ENCODE assay signal across 8 mouse cellular contexts in the genomic region with DNA sequence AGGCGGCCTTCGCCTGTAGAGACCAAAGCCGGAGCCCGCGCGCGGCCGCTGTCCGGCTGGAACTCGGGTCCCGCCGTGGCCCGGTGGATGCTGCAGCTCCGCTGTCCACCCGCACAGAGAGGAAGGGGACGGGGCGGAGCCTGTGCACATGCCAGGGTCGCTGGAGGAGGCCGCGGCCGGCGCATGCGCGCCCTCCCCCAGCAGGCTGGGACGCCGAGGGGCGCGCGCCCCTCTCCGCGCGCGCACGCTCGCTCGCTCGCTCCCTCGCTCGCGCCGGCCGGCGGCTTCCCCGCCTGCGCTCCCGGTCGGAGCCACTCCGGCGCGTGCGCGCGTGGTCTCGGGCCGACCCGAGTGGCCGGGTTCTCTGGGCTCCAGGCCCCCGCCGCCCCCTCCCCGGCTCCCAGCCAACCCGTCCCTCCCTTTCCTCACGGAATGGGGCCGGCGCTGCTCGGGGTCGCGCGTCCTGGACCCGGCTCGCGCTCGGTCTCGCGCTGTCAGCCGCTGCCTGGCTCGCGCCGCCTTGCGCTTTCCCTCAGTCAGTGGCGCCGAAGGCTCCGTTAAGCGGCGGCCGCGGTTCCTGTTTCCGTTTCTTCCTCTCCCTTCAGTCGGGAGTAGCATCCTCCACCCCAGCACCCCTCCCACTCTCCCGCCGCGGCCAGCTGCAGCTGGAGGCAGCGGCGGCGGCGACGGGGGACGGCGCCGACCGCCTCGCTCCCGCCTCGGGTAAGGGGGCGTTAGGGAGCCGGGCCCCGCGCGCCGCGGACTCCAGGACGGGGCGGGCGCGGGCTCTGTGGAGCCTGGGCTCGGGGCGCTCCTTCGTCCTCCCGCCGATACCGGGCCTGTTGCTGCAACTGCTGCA. TPM values are rescaled to one million over a fixed set of nuclear protein-coding genes. Genes with fewer than 3 reads are reported as not detected.
DNase-seq lines count a peak whose midpoint lies in the region; ATAC-seq and TF ChIP-seq lines count a peak whose summit lies in the region.

No protein-coding gene starts in this region.

- no peaks in the 10 kb centered on the region for H3K36me3 ChIP-seq in hindbrain, embryonic 11.5 days (ENCODE audit: control insufficient read depth, insufficient read depth, low read length)
- no peaks in the 10 kb centered on the region for H3K36me3 ChIP-seq in lung, embryonic 16.5 days (ENCODE audit: control insufficient read depth, insufficient read depth, low read length)
- H3K36me3 ChIP-seq in thymus, adult 2 months (ENCODE audit: control insufficient read depth, insufficient read depth, low read length), result no peaks in the 10 kb centered on the region

- peak overlapping the region; percentile 92 for H3K4me3 ChIP-seq in hindbrain, embryonic 11.5 days (ENCODE audit: low read depth, low read length)
- H3K4me3 ChIP-seq in lung, embryonic 16.5 days (ENCODE audit: low read length), result peak overlapping the region; percentile 91
- H3K4me3 ChIP-seq in thymus, adult 2 months (ENCODE audit: control insufficient read depth, insufficient read depth, low read length), result peak overlapping the region; percentile 61

- H3K4me2 ChIP-seq in hindbrain, embryonic 11.5 days (replicated peaks; ENCODE audit: low read depth, low read length), result peak overlapping the region; percentile 92
- peak overlapping the region; percentile 97 for H3K4me2 ChIP-seq in lung, embryonic 16.5 days (ENCODE audit: low read depth, low read length)

- DNase-seq in Muller cell, postnatal 12 days (ENCODE audit: inconsistent ontology term), result peak; percentile 97
- DNase-seq in cerebellum, adult 9-10 months, result peak; percentile 96
- peak; percentile 75 to 91 for DNase-seq in frontal cortex, adult 2 months (ENCODE audit: extremely low spot score in 1 of 2, low spot score in 1 of 2)
- peak; percentile 97 for DNase-seq in hindbrain, embryonic 11.5 days (ENCODE audit: low spot score)
- peak; percentile 94 for DNase-seq in layer of hippocampus, adult 9-11 months
- peak; percentile 90 for DNase-seq in ovary, adult 18-20 months (ENCODE audit: low spot score)
- DNase-seq in thymus, adult 2 months, result peak; percentile 91

- TF ChIP-seq CTCF in thymus, adult 2 months (IDR thresholded peaks at IDR 0.05; ENCODE audit: borderline replicate concordance, control insufficient read depth, extremely low read depth, insufficient read depth, low read length, poor library complexity), result peak; percentile 13; the same call in 1 of the 2 replicates

- under 1% methylated on average over 64 of the region's 120 CpGs for WGBS in hindbrain, embryonic 11.5 days
- under 1% methylated on average over 91 of the region's 120 CpGs for WGBS in lung, embryonic 16.5 days
- under 1% methylated on average over 118 of the region's 120 CpGs for WGBS in thymus, adult 2 months

- ATAC-seq in hindbrain, embryonic 11.5 days (ENCODE audit: low FRiP score), result peak; percentile 98
- peak; percentile 98 for ATAC-seq in lung, embryonic 16.5 days (ENCODE audit: low read depth)

- peak overlapping the region; percentile 96 for H3K27ac ChIP-seq in hindbrain, embryonic 11.5 days (ENCODE audit: low read depth, low read length)
- H3K27ac ChIP-seq in lung, embryonic 16.5 days (ENCODE audit: low read length), result peak overlapping the region; percentile 93
- peak overlapping the region; percentile 39 for H3K27ac ChIP-seq in thymus, adult 2 months (ENCODE audit: control insufficient read depth, insufficient read depth, low read length)

- H3K4me1 ChIP-seq in hindbrain, embryonic 11.5 days (replicated peaks; ENCODE audit: control insufficient read depth, insufficient read depth, low read length), result no peaks in the 10 kb centered on the region
- H3K4me1 ChIP-seq in lung, embryonic 16.5 days (replicated peaks; ENCODE audit: control insufficient read depth, insufficient read depth, low read length), result peaks cover 4% of the 10 kb centered on the region; the same call in 1 of the 2 replicates
- peaks cover 3% of the 10 kb centered on the region; the same call in 1 of the 2 replicates for H3K4me1 ChIP-seq in thymus, adult 2 months (replicated peaks; ENCODE audit: control insufficient read depth, insufficient read depth, low read length)

- no peaks in the 10 kb centered on the region for H3K27me3 ChIP-seq in hindbrain, embryonic 11.5 days (ENCODE audit: control insufficient read depth, insufficient read depth, low read length)
- H3K27me3 ChIP-seq in lung, embryonic 16.5 days (ENCODE audit: control insufficient read depth, insufficient read depth, low read depth, low read length), result no peaks in the 10 kb centered on the region
- no peaks in the 10 kb centered on the region for H3K27me3 ChIP-seq in thymus, adult 2 months (ENCODE audit: control insufficient read depth, insufficient read depth, low read length)

- peak overlapping the region; percentile 91 for H3K9ac ChIP-seq in hindbrain, embryonic 11.5 days (ENCODE audit: low read depth, low read length)
- H3K9ac ChIP-seq in lung, embryonic 16.5 days (ENCODE audit: low read length), result peak overlapping the region; percentile 89

- no peaks in the 10 kb centered on the region for H3K9me3 ChIP-seq in hindbrain, embryonic 11.5 days (ENCODE audit: control insufficient read depth, low read length)
- H3K9me3 ChIP-seq in lung, embryonic 16.5 days (ENCODE audit: control insufficient read depth, low read length), result no peaks in the 10 kb centered on the region

- TF ChIP-seq POLR2A in thymus, adult 2 months (IDR thresholded peaks at IDR 0.05; ENCODE audit: control insufficient read depth, extremely low read depth, insufficient read depth, low read length, poor library complexity), result peak; percentile 92

RNA-seq across cellular contexts. Expression of gene Fut8, which starts 0.8 kb away (rescaled TPM):
- 25.8 and 29.8 TPM in 2 replicates for polyA plus RNA-seq in frontal cortex, adult 2 months (2012; rRNA removed)
- polyA plus RNA-seq in hindbrain, embryonic 11.5 days (2014; fragmentation: Nextera tagmentation; extraction: Ambion mirVana), result 32.2 and 34.4 TPM in 2 replicates
- 26.9 and 28.0 TPM in 2 replicates for polyA plus RNA-seq in lung, embryonic 16.5 days (2015; fragmentation: Nextera tagmentation; extraction: Ambion mirVana)
- polyA plus RNA-seq in thymus, adult 2 months (2012; rRNA removed), result 10.8 and 14.6 TPM in 2 replicates

Comparison
In these comparisons a context has a peak if more than half of its experiments do, and no peak if none do; other contexts are left out.
1. Peak in every context shown above with its lines: DNase-seq, ATAC-seq, H3K4me3 ChIP-seq and H3K27ac ChIP-seq.
2. H3K27ac ChIP-seq: peak in every context shown above with its lines; median percentile 96 in hindbrain, embryonic 11.5 days; 93 in lung, embryonic 16.5 days; 39 in thymus, adult 2 months.